8 mouse cellular contexts compared by ENCODE assay signal in genomic region chr2:120404823-120405765, GRCm38 (mm10). TPM values are rescaled to one million over a fixed set of nuclear protein-coding genes. Genes with fewer than 3 reads are reported as not detected.
DNase-seq lines count a peak whose midpoint lies in the region; ATAC-seq and TF ChIP-seq lines count a peak whose summit lies in the region.

No protein-coding gene starts in this region.

- H3K4me3 ChIP-seq in neural tube, embryonic 11.5 days (ENCODE audit: low read depth, low read length) = peak overlapping the region; percentile 48
- peak overlapping the region; percentile 70 for H3K4me3 ChIP-seq in intestine, embryonic 15.5 days (replicated peaks)
- H3K4me3 ChIP-seq in liver, postnatal 0 days (ENCODE audit: low read depth, low read length) = peak overlapping the region; percentile 76
- peak overlapping the region; percentile 94 for H3K4me3 ChIP-seq in stomach, embryonic 15.5 days (replicated peaks)

- H3K36me3 ChIP-seq in neural tube, embryonic 11.5 days (ENCODE audit: control insufficient read depth, insufficient read depth, low read length) = no peaks in the 10 kb centered on the region
- H3K36me3 ChIP-seq in intestine, embryonic 15.5 days = no peaks in the 10 kb centered on the region
- H3K36me3 ChIP-seq in liver, postnatal 0 days (replicated peaks; ENCODE audit: insufficient read depth, low read length) = peaks cover 4% of the 10 kb centered on the region; the same call in 1 of the 2 replicates
- H3K36me3 ChIP-seq in stomach, embryonic 15.5 days = no peaks in the 10 kb centered on the region

- H3K4me1 ChIP-seq in neural tube, embryonic 11.5 days (ENCODE audit: control insufficient read depth, insufficient read depth, low read length) = no peaks in the 10 kb centered on the region
- H3K4me1 ChIP-seq in intestine, embryonic 15.5 days (replicated peaks) = peaks cover 3% of the 10 kb centered on the region
- peaks cover 16% of the 10 kb centered on the region for H3K4me1 ChIP-seq in liver, postnatal 0 days (ENCODE audit: insufficient read depth)
- peaks cover 8% of the 10 kb centered on the region; the same call in 1 of the 2 replicates for H3K4me1 ChIP-seq in stomach, embryonic 15.5 days

- H3K27me3 ChIP-seq in neural tube, embryonic 11.5 days (ENCODE audit: control insufficient read depth, insufficient read depth, low read length) = no peaks in the 10 kb centered on the region
- H3K27me3 ChIP-seq in intestine, embryonic 15.5 days (replicated peaks) = no peaks in the 10 kb centered on the region
- no peaks in the 10 kb centered on the region for H3K27me3 ChIP-seq in liver, postnatal 0 days (ENCODE audit: insufficient read depth, low read length)
- no peaks in the 10 kb centered on the region for H3K27me3 ChIP-seq in stomach, embryonic 15.5 days (replicated peaks)

- peak overlapping the region; percentile 86; the same call in 1 of the 2 replicates for H3K27ac ChIP-seq in neural tube, embryonic 11.5 days (ENCODE audit: low read depth, low read length)
- H3K27ac ChIP-seq in intestine, embryonic 15.5 days = peak overlapping the region; percentile 98
- H3K27ac ChIP-seq in liver, postnatal 0 days (ENCODE audit: low read depth) = peak overlapping the region; percentile 99
- H3K27ac ChIP-seq in stomach, embryonic 15.5 days = peak overlapping the region; percentile 94

- TF ChIP-seq EP300 in liver, postnatal 0 days (IDR thresholded peaks at IDR 0.05; ENCODE audit: low read depth) = no peak; the same call in 1 of the 2 replicates

- no peaks in the 10 kb centered on the region for H3K9me3 ChIP-seq in neural tube, embryonic 11.5 days (ENCODE audit: control insufficient read depth, low read length)
- H3K9me3 ChIP-seq in intestine, embryonic 15.5 days = no peaks in the 10 kb centered on the region
- no peaks in the 10 kb centered on the region for H3K9me3 ChIP-seq in liver, postnatal 0 days (ENCODE audit: low read length)
- H3K9me3 ChIP-seq in stomach, embryonic 15.5 days = no peaks in the 10 kb centered on the region; the same call in 1 of the 2 replicates

- no peak for ATAC-seq in neural tube, embryonic 11.5 days (ENCODE audit: insufficient read depth, low FRiP score, low TSS enrichment)
- ATAC-seq in erythroid progenitor cell, adult 5-6 weeks (replicated peaks; ENCODE audit: low FRiP score, poor library complexity, severe bottlenecking) = peak; percentile 7
- peak; percentile 2; the same call in 1 of the 2 replicates for ATAC-seq in intestine, embryonic 15.5 days
- no peak for ATAC-seq in liver, postnatal 0 days
- ATAC-seq in stomach, embryonic 15.5 days (ENCODE audit: insufficient read depth, low FRiP score, low read depth) = no peak

- 34% methylated on average over 14 of the region's 14 CpGs for WGBS in neural tube, embryonic 11.5 days
- WGBS in intestine, embryonic 15.5 days = 21% methylated on average over 14 of the region's 14 CpGs
- WGBS in liver, postnatal 0 days (ENCODE audit: insufficient replicate concordance) = 9% methylated on average over 14 of the region's 14 CpGs
- WGBS in stomach, embryonic 15.5 days = 17% methylated on average over 14 of the region's 14 CpGs

- H3K9ac ChIP-seq in neural tube, embryonic 11.5 days (ENCODE audit: low read length) = peak overlapping the region; percentile 81
- H3K9ac ChIP-seq in intestine, embryonic 15.5 days = peak overlapping the region; percentile 63
- H3K9ac ChIP-seq in liver, postnatal 0 days (replicated peaks) = peak overlapping the region; percentile 80
- peak overlapping the region; percentile 45; the same call in 1 of the 2 replicates for H3K9ac ChIP-seq in stomach, embryonic 15.5 days

- H3K4me2 ChIP-seq in neural tube, embryonic 11.5 days (ENCODE audit: low read depth) = peak overlapping the region; percentile 80
- peak overlapping the region; percentile 80 for H3K4me2 ChIP-seq in intestine, embryonic 15.5 days (replicated peaks)
- peak overlapping the region; percentile 73 for H3K4me2 ChIP-seq in liver, postnatal 0 days (ENCODE audit: low read depth, low read length)
- peak overlapping the region; percentile 75 for H3K4me2 ChIP-seq in stomach, embryonic 15.5 days

- no peak for TF ChIP-seq CTCF in liver, postnatal 0 days (IDR thresholded peaks at IDR 0.05; ENCODE audit: low read depth)

- no peak for DNase-seq in neural tube, embryonic 11.5 days (ENCODE audit: low spot score)
- no peak for DNase-seq in neural tube, embryonic 10.5 days (ENCODE audit: extremely low spot score, low spot score)
- no peak for DNase-seq in liver, postnatal 0 days
- no peak for DNase-seq in layer of hippocampus, adult 9-10 months (ENCODE audit: low spot score)
- DNase-seq in right cerebral cortex, postnatal 4 days = no peak

RNA-seq across cellular contexts. Expression of gene Tmem87a, which starts 1.2 kb away (rescaled TPM):
- polyA plus RNA-seq in neural tube, embryonic 11.5 days (2014; fragmentation: Nextera tagmentation; extraction: Ambion mirVana) = 4.7 and 6.3 TPM in 2 replicates
- total RNA-seq in erythroid progenitor cell, adult 5-6 weeks (2015; ENCODE audit: low replicate concordance) = 15.1 and 19.3 TPM in 2 replicates
- total RNA-seq in erythroid progenitor cell, adult 5-6 weeks (2017; ENCODE audit: low replicate concordance) = 27.1 and 37.3 TPM in 2 replicates
- polyA plus RNA-seq in intestine, embryonic 15.5 days (2015; fragmentation: Nextera tagmentation; extraction: Ambion mirVana) = 10.6 and 11.3 TPM in 2 replicates
- polyA plus RNA-seq in liver, postnatal 0 days (2015; fragmentation: Nextera tagmentation; extraction: Ambion mirVana) = 2.9 and 3.2 TPM in 2 replicates
- polyA plus RNA-seq in stomach, embryonic 15.5 days (2015; fragmentation: Nextera tagmentation; extraction: Ambion mirVana) = 13.3 and 13.4 TPM in 2 replicates

RNA-seq across cellular contexts. Expression of gene Ganc, which starts 1.4 kb away (rescaled TPM):
- 7.4 and 7.7 TPM in 2 replicates for polyA plus RNA-seq in neural tube, embryonic 11.5 days (2014; fragmentation: Nextera tagmentation; extraction: Ambion mirVana)
- total RNA-seq in erythroid progenitor cell, adult 5-6 weeks (2015; ENCODE audit: low replicate concordance) = 15.5 and 18.7 TPM in 2 replicates
- 13.4 and 21.8 TPM in 2 replicates for total RNA-seq in erythroid progenitor cell, adult 5-6 weeks (2017; ENCODE audit: low replicate concordance)
- polyA plus RNA-seq in intestine, embryonic 15.5 days (2015; fragmentation: Nextera tagmentation; extraction: Ambion mirVana) = 7.3 and 8.5 TPM in 2 replicates
- 6.8 and 8.2 TPM in 2 replicates for polyA plus RNA-seq in liver, postnatal 0 days (2015; fragmentation: Nextera tagmentation; extraction: Ambion mirVana)
- polyA plus RNA-seq in stomach, embryonic 15.5 days (2015; fragmentation: Nextera tagmentation; extraction: Ambion mirVana) = 7.7 and 9.0 TPM in 2 replicates

RNA-seq across cellular contexts. Expression of gene Capn3, which starts 50.7 kb away (rescaled TPM):
- polyA plus RNA-seq in neural tube, embryonic 11.5 days (2014; fragmentation: Nextera tagmentation; extraction: Ambion mirVana) = 0.82 and 1.5 TPM in 2 replicates
- not detected in 2 replicates for total RNA-seq in erythroid progenitor cell, adult 5-6 weeks (2015; ENCODE audit: low replicate concordance)
- total RNA-seq in erythroid progenitor cell, adult 5-6 weeks (2017; ENCODE audit: low replicate concordance) = not detected in 2 replicates
- polyA plus RNA-seq in intestine, embryonic 15.5 days (2015; fragmentation: Nextera tagmentation; extraction: Ambion mirVana) = 0.89 and 1.0 TPM in 2 replicates
- polyA plus RNA-seq in liver, postnatal 0 days (2015; fragmentation: Nextera tagmentation; extraction: Ambion mirVana) = 4.7 and 4.9 TPM in 2 replicates
- 0.95 and 1.4 TPM in 2 replicates for polyA plus RNA-seq in stomach, embryonic 15.5 days (2015; fragmentation: Nextera tagmentation; extraction: Ambion mirVana)

RNA-seq across cellular contexts. Expression of gene Vps39, which starts 52.2 kb away (rescaled TPM):
- 40.8 and 41.5 TPM in 2 replicates for polyA plus RNA-seq in neural tube, embryonic 11.5 days (2014; fragmentation: Nextera tagmentation; extraction: Ambion mirVana)
- 9.0 and 33.5 TPM in 2 replicates for total RNA-seq in erythroid progenitor cell, adult 5-6 weeks (2015; ENCODE audit: low replicate concordance)
- total RNA-seq in erythroid progenitor cell, adult 5-6 weeks (2017; ENCODE audit: low replicate concordance) = 24.7 and 25.5 TPM in 2 replicates
- polyA plus RNA-seq in intestine, embryonic 15.5 days (2015; fragmentation: Nextera tagmentation; extraction: Ambion mirVana) = 18.2 and 18.4 TPM in 2 replicates
- 5.6 and 5.9 TPM in 2 replicates for polyA plus RNA-seq in liver, postnatal 0 days (2015; fragmentation: Nextera tagmentation; extraction: Ambion mirVana)
- polyA plus RNA-seq in stomach, embryonic 15.5 days (2015; fragmentation: Nextera tagmentation; extraction: Ambion mirVana) = 17.8 and 17.9 TPM in 2 replicates

Comparison
In these comparisons a context has a peak if more than half of its experiments do, and no peak if none do; other contexts are left out.
1. ATAC-seq: peak in erythroid progenitor cell, adult 5-6 weeks (single experiment) and intestine, embryonic 15.5 days (single experiment); none in neural tube, embryonic 11.5 days (single experiment), liver, postnatal 0 days (single experiment) and stomach, embryonic 15.5 days (single experiment).
2. Peak in every context shown above with its lines, with median percentiles within 50 percentile points of each other: H3K27ac ChIP-seq, H3K4me2 ChIP-seq, H3K4me3 ChIP-seq and H3K9ac ChIP-seq.